Comparison of ENCODE assay signal across 28 mouse cellular contexts in genomic region chr13:46055410-46055809, GRCm38 (mm10).
"Had no signal": no experiment of that assay in that cellular context is flagged by ENCODE, and none has a peak within 500 bp of the region (broad histone marks: within the 10 kb centered on the region; RNA-seq: fewer than 3 reads in every experiment).

No protein-coding gene starts in this region.

- DNase-seq: cerebellum, adult 8-10 months; cerebellum, adult 9-10 months; cerebellum, adult 9-11 months; cerebellum, postnatal 10 days; cerebellum, postnatal 14 days; cerebellum, postnatal 25 days; cerebellum, postnatal 36 days; embryo, embryonic 11 days; forebrain, postnatal 0 days; gastrocnemius, adult 2 months; gastrocnemius, postnatal 10 days; gastrocnemius, postnatal 14 days; gastrocnemius, postnatal 25 days; gastrocnemius, postnatal 36 days; heart, adult 11 months; heart, adult 18-20 months; heart, adult 2 months had no signal

- ATAC-seq: forebrain, embryonic 13.5 days; forebrain, embryonic 14.5 days; forebrain, embryonic 15.5 days; forebrain, embryonic 16.5 days; forebrain, postnatal 0 days had no signal

- H3K27ac ChIP-seq: embryonic facial prominence, embryonic 10.5 days; embryonic facial prominence, embryonic 12.5 days; embryonic facial prominence, embryonic 13.5 days; embryonic facial prominence, embryonic 15.5 days; forebrain, embryonic 10.5 days; forebrain, embryonic 12.5 days; forebrain, embryonic 13.5 days; forebrain, embryonic 15.5 days; gastrocnemius, adult 2 months; heart, adult 2 months had no signal

- H3K4me3 ChIP-seq: embryonic facial prominence, embryonic 10.5 days; embryonic facial prominence, embryonic 12.5 days; embryonic facial prominence, embryonic 13.5 days; embryonic facial prominence, embryonic 15.5 days; erythroblast, embryonic 14.5 days; forebrain, embryonic 10.5 days; forebrain, embryonic 12.5 days; forebrain, embryonic 13.5 days; forebrain, embryonic 15.5 days; gastrocnemius, adult 2 months; heart, adult 2 months had no signal
